Mouse (Mus musculus) cerebellum, postnatal 36 days (tissue): ENCODE results near the gene Cd36.

Experiments
- DNase-seq, 2 experiments: peaks; one replicate each; pipeline ENCODE4 v3.0.0; 2021 to 2022; ENCODE audit warnings: mixed read lengths in 2 of 2

Gene Cd36

DNA sequence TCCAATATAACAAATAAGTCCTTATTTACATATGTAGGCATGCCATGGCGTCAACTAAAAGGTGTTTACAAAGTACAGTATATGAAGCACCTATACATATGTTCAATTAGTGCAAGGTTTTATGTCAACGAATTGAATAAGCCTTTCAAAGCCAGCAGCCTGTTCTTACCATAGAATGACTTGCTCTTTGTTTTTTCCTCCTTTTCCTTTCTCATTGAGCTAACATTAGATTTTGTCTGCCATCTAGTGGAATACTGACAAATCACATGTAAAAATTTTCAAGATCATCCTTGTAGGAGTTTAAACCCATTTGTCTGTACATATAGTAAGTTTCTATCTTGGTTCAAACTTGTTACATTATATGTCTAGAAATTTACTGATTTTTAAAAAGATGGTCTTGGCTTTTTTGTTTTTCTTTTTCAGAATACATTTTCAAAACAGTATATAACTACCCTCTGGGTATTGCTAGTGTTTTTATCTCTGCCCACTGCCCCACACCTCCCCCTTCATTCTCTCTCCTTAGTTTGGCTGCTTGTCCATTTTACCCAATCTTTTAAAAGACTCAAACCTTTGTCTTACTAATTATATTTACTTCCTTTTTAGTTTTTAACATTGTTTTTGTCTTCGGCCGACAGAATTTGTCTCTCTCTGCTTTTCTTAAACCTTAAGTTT lies 122.5 kb downstream of the Cd36 start:
- DNase-seq = no peak

- DNase-seq = no peak
Observed at GRCm38 (mm10) chr5:17753471-17754005, 135.1 kb downstream of the Cd36 start.

GRCm38 (mm10) chr5:17748293-17748692 lies 140.3 kb downstream of the Cd36 start:
- DNase-seq = no peak

DNA sequence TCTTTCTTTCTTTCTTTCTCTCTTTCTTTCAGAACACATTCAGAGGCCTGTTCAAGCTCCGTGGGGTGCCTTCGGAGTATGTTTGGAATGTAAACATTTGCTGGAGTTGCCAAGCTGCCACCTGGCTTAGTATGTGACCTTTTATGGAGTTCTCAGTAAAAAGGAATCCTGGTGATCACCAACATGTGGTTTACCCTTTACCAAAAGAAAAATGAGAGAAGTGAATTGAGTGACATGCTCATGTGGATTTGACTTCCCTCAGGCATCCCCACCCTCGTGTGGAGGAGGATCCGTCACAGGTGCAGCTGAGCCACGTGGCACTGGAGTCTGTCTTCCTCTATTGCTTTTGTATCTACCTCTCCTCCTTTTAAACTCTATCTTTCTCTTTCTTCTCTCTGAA lies 141.5 kb downstream of the Cd36 start:
- no peak for DNase-seq

GRCm38 (mm10) chr5:17746520-17746919 lies 142.1 kb downstream of the Cd36 start:
- no peak for DNase-seq

- no peak for DNase-seq
Observed at GRCm38 (mm10) chr5:17739805-17740204, 148.8 kb downstream of the Cd36 start.
